Mouse (Mus musculus) hindbrain, embryonic 13.5 days (tissue): ENCODE data around the gene Nudt2. TPM values are rescaled to one million over a fixed set of nuclear protein-coding genes. Genes with fewer than 3 reads are reported as not detected.
"Not testable (repeated sequence)": the region's sequence is repeated elsewhere in the genome, so short reads cannot be mapped to it uniquely, and the experiment has no call there.

Experiments
- ATAC-seq: fragments of 200-750 bp; cut with Nextera tagmentation; 2 replicates; pipeline ENCODE4 v1.8.0; 2017; ENCODE audit warnings: moderate TSS enrichment; ENCODE audit not compliant: low FRiP score
- H3K27ac ChIP-seq: fragments of 300-500 bp; sonication (generic); 2 replicates; pipeline ENCODE4 v1.5.1; 2015; ENCODE audit warnings: inconsistent platforms, mild to moderate bottlenecking, moderate library complexity
- H3K27me3 ChIP-seq: fragments of 300-500 bp; sonication (generic); 2 replicates; pipeline ENCODE4 v1.6.1; 2015; ENCODE audit warnings: mild to moderate bottlenecking, inconsistent platforms
- H3K36me3 ChIP-seq: fragments of 300-500 bp; sonication (generic); 2 replicates; pipeline ENCODE4 v1.6.1; 2015; ENCODE audit warnings: mild to moderate bottlenecking, inconsistent platforms
- H3K4me1 ChIP-seq: fragments of 300-500 bp; sonication (generic); replicated peaks from 2 replicates; pipeline ENCODE4 v1.6.1; 2015; ENCODE audit warnings: inconsistent platforms
- H3K4me2 ChIP-seq: fragments of 300-500 bp; sonication (generic); 2 replicates; pipeline ENCODE4 v1.6.1; 2015; ENCODE audit warnings: inconsistent platforms, mild to moderate bottlenecking, moderate library complexity
- H3K4me3 ChIP-seq: fragments of 300-500 bp; sonication (generic); 2 replicates; pipeline ENCODE4 v1.5.1; 2015; ENCODE audit warnings: mild to moderate bottlenecking, inconsistent platforms
- H3K9ac ChIP-seq: fragments of 300-500 bp; sonication (generic); 2 replicates; pipeline ENCODE4 v1.6.1; 2015; ENCODE audit warnings: mild to moderate bottlenecking, inconsistent platforms
- H3K9me3 ChIP-seq: fragments of 300-500 bp; sonication (generic); 2 replicates; pipeline ENCODE4 v1.6.1; 2016; ENCODE audit warnings: inconsistent platforms
- WGBS: fragments of 180-500 bp; shearing (Covaris S2); methylation state at CpG from one replicate; pipeline ENCODE4 v1.1.7; 2015; 5-methylcytosine and 5-hydroxymethylcytosine counted together
- polyA plus RNA-seq: library from polyadenylated mRNA; unstranded; fragments of >200 nt; fragmentation: Nextera tagmentation; extraction: Ambion mirVana; gene quantifications from 2 replicates; pipeline ENCODE4 v1.2.1, GENCODE M21; 2015

The Nudt2 gene
- polyA plus RNA-seq, result 58.0 and 60.4 TPM in 2 replicates

DNA sequence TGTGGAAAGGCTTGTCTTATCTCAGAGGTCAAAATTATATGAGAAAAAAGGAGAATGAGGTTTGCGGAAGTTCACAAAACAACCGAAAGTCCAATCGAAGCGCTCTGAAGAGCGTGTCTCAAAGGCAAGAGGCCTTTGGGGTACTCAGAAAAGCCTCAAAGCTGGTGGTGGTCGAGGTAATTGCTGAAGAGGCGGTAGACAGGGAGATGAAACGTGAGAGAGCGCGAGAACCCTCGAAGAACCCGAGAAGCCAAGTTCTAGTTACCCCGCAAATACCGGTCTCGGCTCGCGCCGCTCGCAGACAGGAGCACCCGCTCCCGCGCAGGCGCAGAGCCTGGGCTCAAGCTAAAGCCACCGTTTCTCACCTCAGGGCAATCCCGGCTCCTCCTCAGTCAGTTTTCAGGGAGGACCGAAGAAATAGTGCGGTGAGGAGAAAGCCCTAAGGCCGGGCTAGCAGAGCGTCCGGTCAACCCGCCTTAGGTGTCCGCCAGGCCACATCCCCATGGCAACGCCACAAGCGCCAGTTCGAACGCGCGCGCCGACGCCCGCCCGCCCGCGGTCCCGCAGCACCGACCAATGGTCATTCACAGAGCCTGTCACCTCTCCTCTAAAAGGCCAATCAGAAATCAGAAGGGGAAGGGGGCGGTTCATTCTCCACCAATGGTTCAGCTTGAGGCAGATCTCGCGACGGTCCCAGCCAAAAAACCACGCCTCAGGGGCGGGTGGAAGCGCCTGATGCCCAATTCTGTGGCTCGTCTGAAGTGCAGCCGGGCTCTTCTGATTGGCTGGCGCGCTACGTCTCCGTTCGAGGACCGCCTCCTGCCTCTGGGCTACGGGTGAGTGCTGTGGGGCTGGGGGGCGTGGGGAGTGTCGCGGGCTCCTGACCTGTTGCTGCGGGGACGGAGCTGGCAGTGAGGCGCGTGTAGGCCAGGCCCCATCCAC, at the start of gene Nudt2, which contains the start of gene Kif24:
Nudt2 (plus strand) TSS at position 807 of the 942 bp plus-strand sequence.
Kif24 (minus strand) TSS at position 543 of the 942 bp plus-strand sequence.
- Histone ChIP-seq H3K9me3 (no peaks in the 10 kb centered on the region), H3K9ac (peak within 1 kb of the TSS; percentile 78), H3K36me3 (no peaks in the 10 kb centered on the region), H3K4me2 (peak within 1 kb of the TSS; percentile 64), H3K27me3 (no peaks in the 10 kb centered on the region), H3K4me1 (peaks cover 15% of the 10 kb centered on the region), H3K27ac (peak within 1 kb of the TSS; percentile 70), H3K4me3 (peak within 1 kb of the TSS; percentile 57)
- peak; percentile 99 for ATAC-seq
- under 1% methylated on average over 69 of the region's 70 CpGs for WGBS

DNA sequence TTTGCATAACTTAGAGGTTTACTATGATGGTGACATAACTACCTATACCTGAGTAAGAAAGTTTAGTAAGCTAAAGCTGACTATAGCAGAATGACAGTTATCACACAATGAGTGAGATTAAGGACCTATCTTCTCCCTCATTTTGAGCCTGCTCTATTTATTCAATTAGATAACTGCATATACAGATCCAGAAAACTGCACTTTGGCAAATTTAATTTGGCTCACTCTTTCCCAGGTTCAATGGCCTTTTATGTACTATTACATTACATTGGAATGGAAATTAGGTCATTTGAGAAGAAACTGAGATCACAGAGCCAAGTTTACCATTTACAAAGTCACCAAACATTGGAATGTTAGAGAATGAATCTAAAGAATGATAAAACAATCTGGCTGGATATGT, 48.0 kb upstream of the Nudt2 start:
- H3K4me3 ChIP-seq, result no peak overlapping the region
- no peak overlapping the region for H3K27ac ChIP-seq
- no peaks in the 10 kb centered on the region for H3K4me1 ChIP-seq
- H3K27me3 ChIP-seq, result no peaks in the 10 kb centered on the region
- H3K9ac ChIP-seq, result no peak overlapping the region
- H3K36me3 ChIP-seq, result no peaks in the 10 kb centered on the region
- no peaks in the 10 kb centered on the region for H3K9me3 ChIP-seq
- no peak for ATAC-seq
- H3K4me2 ChIP-seq, result no peak overlapping the region

DNA sequence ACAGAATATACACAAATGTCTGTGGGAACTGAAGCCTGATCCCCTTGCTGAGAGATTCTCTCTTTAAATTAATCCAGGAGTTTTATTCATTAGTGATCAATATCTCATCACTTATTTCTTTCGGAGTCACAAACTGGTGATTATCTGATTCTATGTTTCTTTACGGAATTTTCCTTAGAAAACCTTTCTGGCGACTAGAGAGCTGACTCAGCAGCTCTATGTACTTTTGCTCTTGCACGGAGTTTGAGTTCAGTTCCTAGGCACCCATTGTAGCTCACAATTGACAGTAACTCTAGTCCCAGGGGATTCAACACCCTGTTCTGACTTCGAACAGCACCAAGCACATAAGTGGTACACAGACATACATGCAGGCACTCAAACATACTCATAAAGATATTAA, 26.0 kb upstream of the Nudt2 start:
- H3K9me3 ChIP-seq, result no peaks in the 10 kb centered on the region
- no peaks in the 10 kb centered on the region for H3K27me3 ChIP-seq
- H3K9ac ChIP-seq, result no peak overlapping the region
- no peaks in the 10 kb centered on the region; the same call in 1 of the 2 replicates for H3K36me3 ChIP-seq
- no peaks in the 10 kb centered on the region for H3K4me1 ChIP-seq
- H3K4me3 ChIP-seq, result no peak overlapping the region
- WGBS, result 87% methylated on average over 5 of the region's 5 CpGs
- H3K27ac ChIP-seq, result no peak overlapping the region
- no peak for ATAC-seq
- no peak overlapping the region for H3K4me2 ChIP-seq

DNA sequence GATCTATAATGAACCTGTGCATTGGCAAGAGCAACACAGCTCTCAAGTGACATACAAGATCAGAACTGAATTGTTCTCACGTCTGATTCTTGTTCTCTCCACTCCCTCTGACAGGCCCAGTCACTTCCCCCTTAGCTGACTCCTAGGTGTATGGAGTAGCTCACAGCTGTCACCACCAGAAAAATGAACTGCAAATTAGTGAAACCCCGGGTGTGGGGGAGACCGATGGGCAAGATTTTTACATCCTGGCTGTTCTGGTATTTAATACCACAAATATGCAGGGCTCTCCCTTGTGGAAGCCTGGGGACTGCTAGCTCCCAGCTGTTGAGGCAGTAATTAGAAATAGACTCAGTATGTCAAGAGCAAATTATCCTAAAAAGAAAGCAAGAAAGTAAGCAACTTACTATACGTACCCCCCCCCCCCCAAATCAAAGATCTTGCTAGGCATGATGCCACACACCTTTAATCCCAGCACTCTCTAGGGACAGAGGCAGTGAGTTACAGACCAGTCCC, 22.1 kb upstream of the Nudt2 start:
- H3K27ac ChIP-seq, result no peak overlapping the region
- WGBS, result 76% methylated on average over 4 of the region's 4 CpGs
- no peak overlapping the region for H3K4me3 ChIP-seq
- H3K9ac ChIP-seq, result no peak overlapping the region
- no peaks in the 10 kb centered on the region for H3K9me3 ChIP-seq
- no peak overlapping the region for H3K4me2 ChIP-seq
- ATAC-seq, result no peak
- no peaks in the 10 kb centered on the region; the same call in 1 of the 2 replicates for H3K36me3 ChIP-seq
- no peaks in the 10 kb centered on the region for H3K27me3 ChIP-seq
- H3K4me1 ChIP-seq, result no peaks in the 10 kb centered on the region

DNA sequence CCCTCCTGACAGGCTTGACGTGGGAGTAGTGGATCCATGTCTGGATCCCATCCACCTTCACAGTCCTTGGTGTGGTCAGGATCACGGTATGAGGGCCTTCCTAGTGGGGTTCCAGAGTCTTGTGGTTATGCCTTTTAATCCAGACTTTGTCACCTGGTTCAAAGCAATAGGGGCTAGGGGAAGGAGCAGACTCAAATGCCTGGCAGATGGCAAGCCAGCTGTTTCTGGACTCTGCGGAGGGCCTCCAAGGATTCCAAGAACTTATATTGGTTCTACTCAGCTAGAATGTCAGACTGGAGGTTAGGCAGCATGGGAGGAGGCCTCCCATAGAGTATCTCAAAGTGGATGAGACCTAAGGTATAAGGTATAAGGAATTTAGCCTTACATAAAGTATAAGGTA, 17.4 kb upstream of the Nudt2 start:
- H3K9ac ChIP-seq, result no peak overlapping the region
- no peaks in the 10 kb centered on the region for H3K4me1 ChIP-seq
- no peaks in the 10 kb centered on the region for H3K27me3 ChIP-seq
- no peaks in the 10 kb centered on the region for H3K36me3 ChIP-seq
- no peak for ATAC-seq
- no peak overlapping the region for H3K4me2 ChIP-seq
- H3K9me3 ChIP-seq, result no peaks in the 10 kb centered on the region
- H3K4me3 ChIP-seq, result no peak overlapping the region
- no peak overlapping the region for H3K27ac ChIP-seq
- WGBS, result 94% methylated on average over 3 of the region's 3 CpGs

DNA sequence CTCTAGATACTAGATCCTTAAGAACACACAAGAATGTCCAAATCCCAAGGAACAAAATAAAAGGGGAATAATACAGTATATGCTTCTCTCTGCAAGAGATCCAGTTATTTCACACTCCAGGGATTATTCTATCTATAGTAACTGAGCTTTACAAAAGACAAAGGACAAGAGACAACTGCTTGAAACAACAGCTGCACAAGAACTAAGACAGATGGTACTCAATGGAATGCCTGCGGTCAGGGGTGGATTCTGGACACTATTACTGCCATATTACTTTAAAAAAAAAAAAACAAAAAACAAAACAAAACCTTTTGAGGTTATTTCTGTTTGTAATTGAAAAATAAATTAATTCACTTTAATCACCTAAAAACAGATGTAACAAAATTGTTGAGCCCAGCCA, 4.3 kb upstream of the Nudt2 start:
- Histone ChIP-seq H3K4me3 (no peak overlapping the region), H3K4me1 (peaks cover 5% of the 10 kb centered on the region), H3K36me3 (no peaks in the 10 kb centered on the region), H3K4me2 (no peak overlapping the region), H3K27me3 (no peaks in the 10 kb centered on the region), H3K27ac (no peak overlapping the region), H3K9me3 (no peaks in the 10 kb centered on the region), H3K9ac (no peak overlapping the region)
- ATAC-seq, result no peak
- 97% methylated on average over 1 of the region's 1 CpGs for WGBS

DNA sequence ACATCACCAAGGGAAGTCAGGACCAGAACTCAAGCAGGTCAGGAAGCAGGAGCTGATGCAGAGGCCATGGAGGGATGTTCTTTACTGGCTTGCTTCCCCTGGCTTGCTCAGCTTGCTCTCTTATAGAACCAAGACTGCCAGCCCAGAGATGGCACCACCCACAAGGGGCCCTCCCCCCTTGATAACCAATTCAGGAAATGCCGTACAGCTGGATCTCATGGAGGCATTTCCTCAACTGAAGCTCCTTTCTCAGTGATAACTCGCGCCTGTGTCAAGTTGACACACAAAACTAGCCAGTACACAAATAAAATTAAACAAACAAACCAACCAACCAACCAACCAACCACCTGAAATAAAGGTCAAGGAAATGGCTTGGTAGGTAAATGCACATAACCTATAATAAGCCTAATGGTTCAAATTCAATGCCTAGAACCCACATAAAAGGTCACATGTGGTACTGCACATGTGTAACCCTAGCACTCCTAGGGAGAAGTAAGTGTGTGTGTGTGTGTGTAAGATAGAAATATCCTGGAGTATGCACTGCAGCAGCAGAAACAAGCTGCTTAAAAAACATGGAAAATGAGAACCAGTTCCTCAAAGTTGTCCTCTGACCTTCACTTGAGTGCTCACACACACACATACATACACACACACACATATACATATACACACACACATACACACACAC, 1.8 kb upstream of the Nudt2 start:
- Histone ChIP-seq H3K9ac (peak overlapping the region; percentile 67; the same call in 1 of the 2 replicates), H3K4me2 (peak overlapping the region; percentile 64)
- H3K4me3 ChIP-seq, H3K9me3 ChIP-seq, H3K4me1 ChIP-seq, H3K36me3 ChIP-seq, ATAC-seq, H3K27ac ChIP-seq, H3K27me3 ChIP-seq: not testable (repeated sequence)
- 86% methylated on average over 3 of the region's 3 CpGs for WGBS

DNA sequence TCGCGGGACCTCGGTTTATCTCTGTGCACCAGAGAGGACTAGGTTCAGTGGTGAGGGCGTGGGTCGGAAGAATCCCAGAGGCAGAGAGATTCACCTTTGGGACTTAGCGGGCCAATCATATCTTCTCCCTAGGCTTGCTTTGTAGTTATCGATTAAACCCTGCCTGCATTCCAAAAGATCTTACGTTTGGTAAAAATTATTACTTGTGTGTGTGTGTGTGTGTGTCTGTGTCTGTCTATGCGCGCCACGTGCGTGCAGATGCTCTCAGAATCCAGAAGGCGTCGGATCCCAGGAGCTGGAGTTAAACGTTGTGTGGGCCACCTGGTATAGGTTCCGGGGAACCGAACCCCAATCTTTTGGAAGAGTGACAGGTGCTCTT, 325 bp downstream of the Nudt2 start:
- peak overlapping the region; percentile 78 for H3K9ac ChIP-seq
- H3K4me3 ChIP-seq, result peak overlapping the region; percentile 57
- ATAC-seq, result peak; percentile 27
- H3K9me3 ChIP-seq, result no peaks in the 10 kb centered on the region
- peak overlapping the region; percentile 56 for H3K4me2 ChIP-seq
- 2% methylated on average over 17 of the region's 17 CpGs for WGBS
- peaks cover 19% of the 10 kb centered on the region for H3K4me1 ChIP-seq
- peak overlapping the region; percentile 70; the same call in 1 of the 2 replicates for H3K27ac ChIP-seq
- no peaks in the 10 kb centered on the region for H3K27me3 ChIP-seq
- no peaks in the 10 kb centered on the region for H3K36me3 ChIP-seq

DNA sequence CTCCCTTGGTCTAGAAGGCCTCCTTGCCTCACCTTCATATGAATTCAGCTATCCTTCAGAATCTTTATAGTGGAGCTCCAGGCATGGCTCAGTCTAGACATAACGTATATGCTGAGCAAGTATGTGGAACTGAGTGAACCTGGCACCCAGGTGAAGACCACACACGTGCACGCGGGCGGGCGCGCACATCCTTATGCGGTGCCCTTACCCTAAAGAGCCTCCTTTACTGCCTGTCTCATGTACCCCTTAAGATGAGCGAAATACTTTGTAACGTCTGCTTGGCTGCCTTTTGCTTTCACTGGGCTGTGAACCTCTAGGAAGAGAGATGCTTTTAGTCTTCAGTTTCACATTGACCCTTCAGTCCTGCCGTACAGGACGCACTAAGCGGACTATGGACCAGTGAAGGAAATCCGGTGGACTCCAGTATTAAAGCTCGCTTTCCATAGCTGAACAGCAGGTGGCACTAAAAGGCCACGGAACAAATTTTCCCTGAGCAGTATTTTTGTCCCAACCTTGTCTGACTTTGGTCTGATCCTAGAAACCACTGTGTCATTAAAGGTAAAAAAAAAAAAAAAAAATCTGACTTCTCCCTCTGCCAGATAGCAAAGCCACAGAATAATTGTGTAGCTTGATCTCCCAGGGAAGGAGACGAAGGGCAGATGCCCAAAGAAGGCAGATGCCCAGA, 3.6 kb downstream of the Nudt2 start:
- H3K4me2 ChIP-seq, result no peak overlapping the region
- H3K36me3 ChIP-seq, result no peaks in the 10 kb centered on the region
- no peak overlapping the region for H3K4me3 ChIP-seq
- no peak overlapping the region for H3K9ac ChIP-seq
- ATAC-seq, result no peak
- no peaks in the 10 kb centered on the region for H3K9me3 ChIP-seq
- 55% methylated on average over 17 of the region's 17 CpGs for WGBS
- H3K27me3 ChIP-seq, result no peaks in the 10 kb centered on the region
- no peak overlapping the region for H3K27ac ChIP-seq
- H3K4me1 ChIP-seq, result peaks cover 33% of the 10 kb centered on the region

DNA sequence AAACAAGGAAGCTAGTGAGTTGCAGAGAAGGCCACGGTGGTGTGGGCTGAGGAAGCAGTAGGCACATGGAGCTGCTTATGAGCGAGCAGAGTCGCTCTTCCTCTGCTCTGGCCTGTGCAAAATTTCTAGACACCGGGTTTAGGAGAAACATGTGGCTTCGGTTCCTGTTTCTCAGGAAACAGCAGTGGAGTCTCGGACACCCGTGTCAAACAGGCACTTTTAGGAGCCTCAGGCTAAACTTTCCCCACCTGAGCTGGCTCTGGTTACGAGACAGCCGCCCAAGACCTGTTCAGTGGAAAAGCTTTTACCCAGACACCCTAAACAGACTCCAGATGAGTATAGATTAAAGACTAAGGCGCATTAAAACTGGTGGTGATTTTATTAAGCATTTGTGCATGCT, 4.2 kb downstream of the Nudt2 start:
- WGBS, result 73% methylated on average over 10 of the region's 10 CpGs

DNA sequence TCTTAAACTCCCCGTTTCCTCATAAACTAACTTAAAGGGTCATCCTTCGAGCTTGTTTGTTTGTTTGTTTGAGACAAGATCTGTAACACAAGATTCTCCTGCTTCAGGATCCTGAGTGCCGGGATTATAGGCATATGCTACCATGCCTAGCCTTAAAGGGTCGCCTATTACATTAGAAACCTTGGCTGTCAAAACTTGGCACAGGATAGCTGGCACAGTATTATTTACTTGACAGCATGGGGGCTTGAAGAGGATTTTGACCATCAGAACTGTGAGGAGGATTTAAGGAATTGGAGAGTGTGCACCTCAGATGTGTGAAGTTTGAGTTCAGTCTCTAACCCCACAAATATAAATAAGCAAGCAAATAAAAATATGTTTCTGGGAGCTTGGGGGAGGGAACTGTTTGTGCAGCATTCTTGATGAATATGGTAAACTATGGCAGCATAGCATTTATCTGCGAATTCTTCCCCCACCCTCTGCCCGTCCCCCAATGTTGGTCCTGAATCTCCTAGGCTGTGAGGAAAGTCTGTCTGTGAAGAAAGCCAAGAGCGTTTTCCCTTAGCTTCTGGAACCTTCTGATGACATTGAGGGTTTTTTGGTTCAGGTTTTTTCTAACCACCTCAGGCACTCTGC, 5.2 kb downstream of the Nudt2 start:
- Histone ChIP-seq H3K9ac (no peak overlapping the region; the same call in 1 of the 2 replicates), H3K36me3 (no peaks in the 10 kb centered on the region), H3K9me3 (no peaks in the 10 kb centered on the region), H3K4me1 (peaks cover 28% of the 10 kb centered on the region), H3K4me2 (no peak overlapping the region), H3K27ac (peak overlapping the region; percentile 25), H3K27me3 (no peaks in the 10 kb centered on the region), H3K4me3 (no peak overlapping the region)
- 62% methylated on average over 7 of the region's 7 CpGs for WGBS
- ATAC-seq, result no peak

More for the DNA sequence above, 4.2 kb downstream of the Nudt2 start:
- Histone ChIP-seq H3K4me1 (peaks cover 28% of the 10 kb centered on the region), H3K36me3 (no peaks in the 10 kb centered on the region), H3K27me3 (no peaks in the 10 kb centered on the region), H3K9me3 (no peaks in the 10 kb centered on the region), H3K4me2 (no peak overlapping the region), H3K4me3 (no peak overlapping the region), H3K27ac (peak overlapping the region; percentile 40; the same call in 1 of the 2 replicates), H3K9ac (no peak overlapping the region)
- no peak for ATAC-seq
